Mouse (Mus musculus): ENCODE data around the gene Iqcd. TPM values are rescaled to one million over a fixed set of nuclear protein-coding genes. Genes with fewer than 3 reads are reported as not detected.

Gene Iqcd
- 2.0 and 2.3 TPM in 2 replicates for polyA plus RNA-seq (2012; rRNA removed)

GRCm38 (mm10) chr5:120588569-120589094 is at the start of gene Iqcd, which contains the start of gene Tpcn1:
Gene Iqcd, plus strand, starts transcription at chr5:120589016.
Gene Tpcn1, minus strand, starts transcription at chr5:120588673.

GRCm38 (mm10) chr5:120612442-120612821 is 23.6 kb downstream of the Iqcd start, which contains the start of the genes Rita1 and Ddx54:
Gene Rita1, minus strand, starts transcription at chr5:120612589.
Gene Ddx54, plus strand, starts transcription at chr5:120612739.

GRCm38 (mm10) chr5:120634131-120634530 is 45.3 kb downstream of the Iqcd start, which contains the start of gene Cfap73:
Gene Cfap73, minus strand, starts transcription at chr5:120634235.

GRCm38 (mm10) chr5:120648569-120649373 is 60.0 kb downstream of the Iqcd start, which contains the start of gene Rasal1:
Gene Rasal1, plus strand, starts transcription at chr5:120648812.

Other genes with a start within 250 kb of the Iqcd start
- not detected in 2 replicates for gene Lhx5, start 157.3 kb upstream of the Iqcd start, polyA plus RNA-seq (2012; rRNA removed)
- gene Sdsl, start 116.2 kb upstream of the Iqcd start, polyA plus RNA-seq (2012; rRNA removed) = 0.88 and 0.89 TPM in 2 replicates
- gene Sds, start 112.5 kb upstream of the Iqcd start, polyA plus RNA-seq (2012; rRNA removed) = 0.25 and 0.36 TPM in 2 replicates
- 3.5 and 4.3 TPM in 2 replicates for gene Plbd2, start 85.4 kb upstream of the Iqcd start, polyA plus RNA-seq (2012; rRNA removed)
- 4.6 and 5.9 TPM in 2 replicates for gene Slc8b1, start 77.8 kb upstream of the Iqcd start, polyA plus RNA-seq (2012; rRNA removed)
- 15.0 and 18.2 TPM in 2 replicates for gene Tpcn1, start 343 bp upstream of the Iqcd start, polyA plus RNA-seq (2012; rRNA removed)
- 4.2 and 5.6 TPM in 2 replicates for gene Rita1, start 23.6 kb downstream of the Iqcd start, polyA plus RNA-seq (2012; rRNA removed)
- gene Ddx54, start 23.7 kb downstream of the Iqcd start, polyA plus RNA-seq (2012; rRNA removed) = 12.0 and 12.6 TPM in 2 replicates
- not detected in 2 replicates for gene Cfap73, start 45.2 kb downstream of the Iqcd start, polyA plus RNA-seq (2012; rRNA removed)
- gene Rasal1, start 59.8 kb downstream of the Iqcd start, polyA plus RNA-seq (2012; rRNA removed) = 0.07 and 0.08 TPM in 2 replicates
- 0.03 and 0.15 TPM in 2 replicates for gene Dtx1, start 122.9 kb downstream of the Iqcd start, polyA plus RNA-seq (2012; rRNA removed)
- 1.3 and 2.1 TPM in 2 replicates for gene Oas2, start 160.8 kb downstream of the Iqcd start, polyA plus RNA-seq (2012; rRNA removed)
- 0.19 and 1.0 TPM in 2 replicates for gene Oas3, start 188.6 kb downstream of the Iqcd start, polyA plus RNA-seq (2012; rRNA removed)
- 0.01 TPM in 1 of 2 replicates, not detected in the other for gene Oas1e, start 206.5 kb downstream of the Iqcd start, polyA plus RNA-seq (2012; rRNA removed)
- gene Oas1c, start 223.5 kb downstream of the Iqcd start, polyA plus RNA-seq (2012; rRNA removed) = 0.15 and 0.44 TPM in 2 replicates